Mouse (Mus musculus) Patski (cell line): ENCODE measurements around the gene Arrdc3. TPM values are rescaled to one million over a fixed set of nuclear protein-coding genes. Genes with fewer than 3 reads are reported as not detected.

Experiments
- ATAC-seq: fragments of 100-300 bp; one replicate; pipeline ENCODE4 v1.8.0; 2021
- CTCF ChIA-PET: fragments of 350-600 bp; sonication (Branson Sonifier 250); formaldehyde crosslinking; loops from one replicate; lab custom pipeline; 2022; ENCODE audit warnings: inconsistent platforms; lab: Charles Lee
- POLR2A ChIA-PET: fragments of 350-600 bp; sonication (Branson Sonifier 250); formaldehyde crosslinking; loops from one replicate; lab custom pipeline; 2022; ENCODE audit warnings: antibody characterized with exemption, inconsistent platforms; lab: Charles Lee
- DNase-seq: peaks from one replicate; pipeline ENCODE4 v3.0.0-alpha.2; 2011; ENCODE audit warnings: low read depth, low spot score
- H3K27me3 ChIP-seq: fragments of 371-371 bp; one replicate; pipeline ENCODE4 v1.5.1; 2021
- CTCF ChIP-seq: fragments of 100-300 bp; IDR thresholded peaks from one replicate; pipeline ENCODE4 v1.5.1; 2021
- in situ Hi-C: fragments of 300-500 bp; cut with MboI; formaldehyde crosslinking; loops from 3 replicates; pipeline ENCODE4 v1.11.1; 2018; ENCODE audit warnings: low pct_unique_long_range_greater_than_20kb, mixed read lengths
- polyA plus RNA-seq: library from polyadenylated mRNA; unstranded; gene quantifications from one replicate; pipeline ENCODE4 v1.2.3, GENCODE M21; 2021

Arrdc3 gene
- 31.2 TPM for polyA plus RNA-seq

DNA sequence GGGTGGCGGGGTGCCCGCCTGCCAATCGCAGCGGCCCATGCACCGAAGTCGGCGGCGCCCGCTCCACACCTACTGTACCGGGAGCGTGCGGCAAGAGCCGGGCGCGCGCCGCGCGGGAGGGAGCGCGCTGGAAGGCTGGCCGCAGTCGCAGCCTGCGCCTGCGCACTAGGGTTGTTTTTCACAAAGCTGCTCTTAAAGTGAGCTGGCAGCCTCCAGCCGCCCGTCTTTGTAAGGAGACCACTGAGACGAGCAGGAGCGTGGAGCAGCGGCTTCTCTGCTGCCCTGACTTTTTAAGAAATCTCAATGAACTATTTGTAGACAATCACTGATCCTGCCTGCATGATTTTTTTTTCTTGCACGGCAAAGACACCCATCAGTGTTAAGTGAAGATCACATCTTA lies at the start of gene Arrdc3:
TSS of gene Arrdc3 (plus strand) at position 195 of the 400 bp plus-strand sequence.
- ATAC-seq (peak; percentile 46), DNase-seq (peak; percentile 92)
- H3K27me3 ChIP-seq: peaks cover 6% of the 10 kb centered on the region
- ChIA-PET POLR2A (interaction anchor here (0.7 kb wide), 1 partner anchor 268 kb away, joined by 5 read pairs; no protein-coding TSS in a partner anchor), CTCF (interaction anchor here (1.0 to 2.9 kb wide), 12 partner anchors 21 to 487 kb away, joined by 3 to 15 read pairs (median 6); no protein-coding TSS in a partner anchor)
- no peak for TF ChIP-seq CTCF
- in situ Hi-C loops: loop anchor here (5.0 kb wide), 4 partner anchors 139 to 484 kb away; no protein-coding TSS in a partner anchor

DNA sequence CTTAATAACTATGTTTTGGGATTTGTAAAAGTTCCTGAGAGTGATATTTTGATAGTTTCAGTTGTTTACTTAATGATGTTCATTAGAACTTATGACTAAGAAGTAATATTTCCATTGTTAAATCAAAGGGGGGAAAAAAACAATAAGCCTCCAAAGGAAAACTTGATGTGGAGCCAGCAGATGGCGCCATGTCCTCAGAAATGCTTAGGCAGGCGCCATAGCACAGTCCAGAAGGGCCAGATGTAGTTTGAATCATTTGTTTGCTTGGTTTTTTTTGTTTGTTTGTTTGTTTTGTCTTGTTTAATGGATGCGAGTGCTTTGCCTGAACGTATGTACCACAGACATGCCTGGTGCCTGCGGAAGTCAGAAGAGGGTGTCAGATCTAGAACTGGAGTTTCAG lies 21.0 kb upstream of the Arrdc3 start:
- DNase-seq: no peak
- TF ChIP-seq CTCF: peak; percentile 91
- in situ Hi-C loops: loop anchor here (10.0 to 25.0 kb wide), 3 partner anchors 563 to 900 kb away; partner anchors contain the start of gene Adgrv1
- H3K27me3 ChIP-seq: peaks cover 11% of the 10 kb centered on the region
- ChIA-PET POLR2A (no interaction called here), CTCF (interaction anchor here (1.0 to 1.2 kb wide), 2 partner anchors 505 to 507 kb away, joined by 3 to 7 read pairs; no protein-coding TSS in a partner anchor)
- peak; percentile 67 for ATAC-seq

DNA sequence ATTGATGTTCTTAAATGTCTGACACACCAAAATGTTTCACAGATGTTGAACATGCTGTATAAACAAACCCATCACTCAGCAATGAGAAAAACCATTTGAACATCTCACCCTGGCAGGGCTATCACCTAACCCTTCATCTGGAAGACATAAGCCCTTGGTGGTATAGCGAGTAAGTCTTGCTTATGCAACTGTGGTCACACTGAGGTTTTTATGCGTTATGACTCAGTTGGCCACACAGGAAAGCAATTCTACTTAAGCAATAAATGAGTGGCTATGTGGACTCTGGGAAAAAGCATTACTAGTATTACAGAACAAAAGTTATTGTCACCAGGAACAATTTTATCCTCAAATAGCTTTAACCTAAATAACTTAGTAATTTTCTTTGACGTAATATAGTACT lies 19.0 kb upstream of the Arrdc3 start:
- H3K27me3 ChIP-seq: peaks cover 11% of the 10 kb centered on the region
- ATAC-seq: no peak
- ChIA-PET CTCF (interaction anchor here (1.3 kb wide), 1 partner anchor 513 kb away, joined by 4 read pairs; no protein-coding TSS in a partner anchor), POLR2A (no interaction called here)
- TF ChIP-seq CTCF: no peak
- no peak for DNase-seq
- in situ Hi-C loops: loop anchor here (10.0 to 25.0 kb wide), 3 partner anchors 561 to 898 kb away; partner anchors contain the start of gene Adgrv1

DNA sequence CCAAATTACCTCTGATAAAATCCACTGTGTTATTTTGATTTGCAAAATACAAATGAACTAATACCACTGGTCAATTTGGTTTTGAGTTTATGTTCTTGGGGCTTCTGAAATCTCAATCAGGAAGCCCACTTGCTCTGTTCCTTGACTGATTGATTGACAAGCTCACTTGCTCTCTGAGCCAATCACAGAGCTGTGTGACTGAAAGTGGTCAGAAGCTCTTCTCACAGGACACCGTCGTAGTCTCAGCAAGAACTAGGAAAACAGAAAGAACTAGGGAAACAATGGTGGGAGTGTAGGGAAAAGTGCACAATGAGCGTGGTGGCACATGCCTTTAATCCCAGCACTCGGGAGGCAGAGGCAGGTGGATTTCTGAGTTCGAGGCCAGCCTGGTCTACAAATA lies 8.1 kb upstream of the Arrdc3 start:
- ATAC-seq (no peak), DNase-seq (no peak)
- POLR2A ChIA-PET: no interaction called here
- TF ChIP-seq CTCF: no peak
- in situ Hi-C loops: no loop called here
- CTCF ChIA-PET: interaction anchor here (1.2 kb wide), 1 partner anchor 12 kb away, joined by 3 read pairs; no protein-coding TSS in a partner anchor
- peaks cover 5% of the 10 kb centered on the region for H3K27me3 ChIP-seq

DNA sequence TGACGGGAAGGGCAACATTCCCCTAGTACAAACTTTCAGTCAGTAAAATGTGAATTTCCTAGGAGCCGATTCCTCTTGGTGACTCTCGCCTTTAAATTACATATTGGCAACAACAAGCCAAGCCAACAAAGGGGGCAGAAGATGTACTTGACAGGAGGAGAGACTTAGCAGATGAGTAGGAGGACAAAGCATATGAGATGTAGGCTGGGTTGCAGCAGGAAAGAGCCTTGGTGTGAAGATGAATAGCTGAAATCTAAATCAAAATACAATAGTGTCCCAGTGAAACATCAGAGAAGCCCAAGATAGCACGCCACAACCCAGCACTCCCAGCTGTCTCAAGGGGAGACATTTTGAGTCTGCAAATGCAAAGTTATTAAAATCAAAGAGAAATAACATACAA lies 2.4 kb upstream of the Arrdc3 start:
- ATAC-seq (no peak), DNase-seq (no peak)
- H3K27me3 ChIP-seq: peaks cover 6% of the 10 kb centered on the region
- in situ Hi-C loops: loop anchor here (5.0 kb wide), 4 partner anchors 142 to 487 kb away; no protein-coding TSS in a partner anchor
- TF ChIP-seq CTCF: no peak
- CTCF ChIA-PET: no interaction called here
- POLR2A ChIA-PET: no interaction called here

DNA sequence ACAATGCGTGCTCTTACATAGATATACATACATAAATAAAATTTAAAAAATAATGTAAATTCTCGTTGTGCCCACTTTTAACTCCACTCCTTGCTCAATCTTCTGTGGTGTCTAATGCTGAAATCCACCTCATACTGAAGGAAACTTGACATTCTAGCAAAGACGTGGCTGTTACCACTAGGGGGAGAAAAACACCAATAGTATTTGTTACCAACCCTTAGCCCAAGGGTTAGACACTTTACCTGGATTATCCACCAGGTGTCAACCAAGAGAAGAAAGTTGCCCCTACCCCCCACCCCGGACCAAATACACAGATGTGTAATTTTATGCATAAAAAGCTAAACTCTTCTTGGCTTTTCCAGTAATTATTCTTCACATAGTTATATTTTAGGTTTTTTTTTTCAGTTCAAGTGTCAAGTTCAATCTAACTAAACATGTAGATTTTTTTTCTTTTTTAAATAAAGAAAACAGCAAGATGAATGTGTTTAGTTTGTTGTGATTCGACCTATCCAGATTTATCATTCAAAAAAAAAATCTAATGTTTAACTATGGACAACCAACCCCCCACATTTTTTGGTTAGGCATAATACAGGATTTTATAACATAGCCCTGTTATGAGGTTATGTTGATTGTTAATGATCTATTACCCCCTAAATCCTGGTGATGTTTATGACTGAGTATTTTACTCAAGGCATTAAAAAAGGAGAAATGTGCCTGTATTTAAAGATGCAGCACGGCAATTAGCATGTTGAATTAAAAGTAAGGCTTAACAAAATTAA lies 1.3 kb upstream of the Arrdc3 start:
- TF ChIP-seq CTCF: no peak
- in situ Hi-C loops: loop anchor here (5.0 kb wide), 4 partner anchors 140 to 485 kb away; no protein-coding TSS in a partner anchor
- no peak for ATAC-seq
- DNase-seq: peak; percentile 41
- ChIA-PET CTCF (interaction anchor here (0.6 to 2.9 kb wide), 12 partner anchors 55 to 488 kb away, joined by 3 to 15 read pairs (median 6); no protein-coding TSS in a partner anchor), POLR2A (interaction anchor here (0.7 kb wide), 1 partner anchor 227 kb away, joined by 4 read pairs; no protein-coding TSS in a partner anchor)
- H3K27me3 ChIP-seq: peaks cover 6% of the 10 kb centered on the region

DNA sequence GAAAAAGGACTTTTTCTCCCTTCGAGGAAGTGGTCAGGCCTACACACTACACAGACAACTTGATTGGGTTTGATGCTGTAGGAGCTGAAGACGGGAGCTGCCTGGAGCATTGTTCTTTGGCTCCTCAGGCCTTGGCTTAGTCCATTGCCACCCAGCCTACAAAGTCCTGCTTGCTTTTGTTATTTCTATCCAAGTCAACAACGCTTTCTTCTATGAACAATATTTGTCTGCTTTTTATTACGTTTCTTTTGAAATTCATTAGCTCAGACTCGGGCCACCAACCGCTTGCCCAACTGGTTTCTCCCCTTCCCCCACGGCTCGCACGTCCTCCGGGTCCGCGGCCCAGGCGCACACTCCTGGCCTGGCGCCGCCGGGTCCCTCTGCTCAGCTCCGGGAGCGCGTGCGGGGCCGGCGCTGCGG lies 458 bp upstream of the Arrdc3 start:
- DNase-seq (peak; percentile 17), ATAC-seq (peak; percentile 19)
- POLR2A ChIA-PET: interaction anchor here (0.7 kb wide), 1 partner anchor 268 kb away, joined by 5 read pairs; no protein-coding TSS in a partner anchor
- in situ Hi-C loops: loop anchor here (5.0 kb wide), 4 partner anchors 140 to 485 kb away; no protein-coding TSS in a partner anchor
- TF ChIP-seq CTCF: no peak
- peaks cover 6% of the 10 kb centered on the region for H3K27me3 ChIP-seq
- CTCF ChIA-PET: interaction anchor here (1.1 to 2.9 kb wide), 13 partner anchors 54 to 487 kb away, joined by 3 to 15 read pairs (median 6); no protein-coding TSS in a partner anchor

DNA sequence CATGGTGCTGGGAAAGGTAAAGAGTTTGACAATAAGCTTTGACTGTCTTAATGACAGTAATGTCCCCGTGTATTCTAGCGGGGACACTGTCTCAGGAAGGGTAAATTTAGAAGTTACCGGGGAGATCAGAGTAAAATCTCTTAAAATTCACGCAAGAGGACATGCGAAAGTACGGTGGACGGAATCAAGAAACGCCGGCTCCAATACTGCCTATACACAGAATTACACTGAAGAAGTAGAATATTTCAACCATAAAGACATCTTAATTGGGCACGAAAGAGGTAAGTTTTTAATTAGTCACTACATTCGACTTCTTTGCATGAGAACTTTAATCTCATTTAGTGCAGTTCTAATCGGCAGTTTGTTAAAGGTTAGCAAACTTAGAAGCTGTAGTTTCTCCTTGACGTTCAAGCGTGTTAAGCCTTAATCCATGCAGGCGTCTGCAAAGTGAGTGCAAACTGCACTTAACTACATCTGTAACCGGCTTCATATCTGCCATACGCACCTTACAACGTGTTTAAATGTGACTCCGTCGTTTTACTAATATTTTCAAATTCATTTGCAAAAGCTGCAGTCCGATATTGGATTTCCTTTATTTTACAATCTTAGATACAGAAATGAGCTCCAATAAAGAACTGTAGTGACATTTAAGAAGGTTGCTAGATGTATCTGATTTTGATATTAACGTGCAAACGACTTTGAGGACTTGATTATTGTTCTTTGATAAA lies 629 bp downstream of the Arrdc3 start:
- peak; percentile 10 for DNase-seq
- POLR2A ChIA-PET: interaction anchor here (0.7 to 1.1 kb wide), 3 partner anchors 267 to 297 kb away, joined by 3 to 5 read pairs (median 4); no protein-coding TSS in a partner anchor

DNA sequence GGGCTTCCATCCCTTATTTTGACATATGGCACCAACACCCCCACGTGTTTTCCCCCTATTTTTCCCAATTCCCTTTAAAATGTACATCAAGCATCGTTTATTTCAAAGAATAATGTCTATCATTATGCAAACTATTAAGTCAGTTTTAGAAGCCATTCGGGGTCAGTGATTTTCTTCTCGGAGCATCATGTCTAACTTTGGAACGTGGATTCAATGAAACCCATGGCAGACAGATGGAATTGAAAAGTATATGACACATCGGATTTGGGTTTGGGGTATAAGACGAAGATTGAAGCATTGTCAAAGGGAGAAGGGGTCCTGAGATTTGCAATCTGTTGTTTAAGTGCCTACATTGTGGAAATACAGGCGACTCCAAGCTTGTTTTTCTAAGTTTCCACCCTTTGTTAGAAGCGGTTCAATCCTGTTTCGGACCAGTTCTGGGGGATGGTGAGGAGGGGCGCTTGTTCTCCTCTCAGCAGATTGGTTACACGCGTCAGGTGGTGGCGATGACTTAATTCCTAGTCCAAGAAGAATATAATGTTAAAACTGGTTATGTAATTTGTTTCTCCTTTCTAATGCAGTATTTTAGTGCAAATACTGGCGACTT lies 1.3 kb downstream of the Arrdc3 start:
- no peak for ATAC-seq
- CTCF ChIA-PET: interaction anchor here (1.0 to 2.9 kb wide), 3 partner anchors 19 to 298 kb away, joined by 4 to 15 read pairs (median 5); no protein-coding TSS in a partner anchor
- peak; percentile 59 for DNase-seq
- peaks cover 6% of the 10 kb centered on the region for H3K27me3 ChIP-seq
- POLR2A ChIA-PET: interaction anchor here (1.1 to 1.2 kb wide), 3 partner anchors 138 to 296 kb away, joined by 3 to 4 read pairs (median 3); no protein-coding TSS in a partner anchor
- in situ Hi-C loops: loop anchor here (5.0 kb wide), 4 partner anchors 138 to 483 kb away; no protein-coding TSS in a partner anchor
- no peak for TF ChIP-seq CTCF

More for the DNA sequence above, 629 bp downstream of the Arrdc3 start:
- TF ChIP-seq CTCF: no peak
- CTCF ChIA-PET: interaction anchor here (1.0 to 2.9 kb wide), 5 partner anchors 20 to 299 kb away, joined by 3 to 15 read pairs (median 5); no protein-coding TSS in a partner anchor
- no peak for ATAC-seq
- in situ Hi-C loops: loop anchor here (5.0 kb wide), 4 partner anchors 138 to 483 kb away; no protein-coding TSS in a partner anchor
- peaks cover 6% of the 10 kb centered on the region for H3K27me3 ChIP-seq
